ENCODE assay signal across 21 mouse cellular contexts in genomic region chr8:127771781-127772180, GRCm38 (mm10).
DNase-seq lines count a peak whose midpoint lies in the region; ATAC-seq and TF ChIP-seq lines count a peak whose summit lies in the region.
"Had no signal": no experiment of that assay in that cellular context is flagged by ENCODE, and none has a peak within 500 bp of the region (broad histone marks: within the 10 kb centered on the region; RNA-seq: fewer than 3 reads in every experiment).

No protein-coding gene starts in this region.

- no peak overlapping the region for H3K27ac ChIP-seq in midbrain, embryonic 11.5 days (ENCODE audit: low read depth, low read length)
- H3K27ac ChIP-seq in midbrain, postnatal 0 days (ENCODE audit: low read depth, low read length), result no peak overlapping the region
- no peak overlapping the region for H3K27ac ChIP-seq in CH12.LX (ENCODE audit: insufficient read depth, low read depth)

- no peaks in the 10 kb centered on the region for H3K9me3 ChIP-seq in midbrain, embryonic 11.5 days (ENCODE audit: control insufficient read depth, low read length)
- H3K9me3 ChIP-seq in midbrain, postnatal 0 days (ENCODE audit: low read length), result no peaks in the 10 kb centered on the region
- no peaks in the 10 kb centered on the region for H3K9me3 ChIP-seq in CH12.LX (replicated peaks; ENCODE audit: low read length)

- intact Hi-C loops in heart, postnatal 10 days (cut with DNase I), result no loop called here

- no peak for TF ChIP-seq POLR2A in CH12.LX (IDR thresholded peaks at IDR 0.05; ENCODE audit: low read depth, low read length)

- TF ChIP-seq EP300 in CH12.LX (IDR thresholded peaks at IDR 0.05; ENCODE audit: low read length), result no peak

- H3K4me2 ChIP-seq in midbrain, embryonic 11.5 days, result no peak overlapping the region
- no peak overlapping the region for H3K4me2 ChIP-seq in midbrain, postnatal 0 days (ENCODE audit: low read depth, low read length, poor library complexity, severe bottlenecking)
- no peak overlapping the region for H3K4me2 ChIP-seq in CH12.LX (ENCODE audit: insufficient read depth, low read depth, poor library complexity, severe bottlenecking)

- DNase-seq in heart, adult 11 months, result peak; percentile 9
- DNase-seq in heart, postnatal 10 days, result no peak
- DNase-seq in midbrain, embryonic 11.5 days (ENCODE audit: low spot score, missing footprints), result peak; percentile 64
- no peak for DNase-seq in midbrain, postnatal 0 days (ENCODE audit: low spot score)
- DNase-seq in CH12.LX (ENCODE audit: extremely low read depth), result no peak
- no peak for DNase-seq in cerebellum, postnatal 10 days
- DNase-seq: adrenal gland, adult 2 months; adrenal gland, adult 8-10 months; adrenal gland, postnatal 10 days; adrenal gland, postnatal 14 days; adrenal gland, postnatal 25 days; adrenal gland, postnatal 36 days; B cell, adult 2 months; cerebellum, adult 11 months; cerebellum, adult 11-12 months; cerebellum, adult 18-20 months; cerebellum, adult 2 months had no signal

- in situ Hi-C loops in CH12.LX (cut with MboI; ENCODE audit: low pct_ligation_motif_present, low pct_unique_long_range_greater_than_20kb, low sequenced_read_pairs), result no loop called here

- no peaks in the 10 kb centered on the region for H3K79me2 ChIP-seq in CH12.LX (replicated peaks; ENCODE audit: control insufficient read depth, extremely low read depth, insufficient read depth, poor library complexity, severe bottlenecking)

- no peak for TF ChIP-seq RAD21 in CH12.LX (IDR thresholded peaks at IDR 0.05; ENCODE audit: low read depth, low read length)

- no peak overlapping the region for H3K9ac ChIP-seq in midbrain, embryonic 11.5 days (ENCODE audit: low read length)
- no peak overlapping the region for H3K9ac ChIP-seq in midbrain, postnatal 0 days (replicated peaks; ENCODE audit: low read length, poor library complexity, severe bottlenecking)
- 0 out of 2 replicates have a peak overlapping the region, but pooled peaks have one; percentile 1 for H3K9ac ChIP-seq in CH12.LX (ENCODE audit: insufficient read depth, low read depth)

- H3K4me1 ChIP-seq in midbrain, embryonic 11.5 days (ENCODE audit: control insufficient read depth, insufficient read depth, low read length), result peaks cover 6% of the 10 kb centered on the region
- 0 out of 2 replicates have a peak, but pooled peaks cover 8% of the 10 kb centered on the region for H3K4me1 ChIP-seq in midbrain, postnatal 0 days (ENCODE audit: insufficient read depth, low read length)
- H3K4me1 ChIP-seq in CH12.LX (ENCODE audit: control insufficient read depth in 1 of 2, insufficient read depth in 2 of 2), result peaks cover 9 to 46% of the 10 kb centered on the region in 2 experiments

- no peak overlapping the region for H3K4me3 ChIP-seq in midbrain, embryonic 11.5 days (ENCODE audit: low read depth, low read length)
- H3K4me3 ChIP-seq in midbrain, postnatal 0 days (ENCODE audit: low read depth, low read length), result no peak overlapping the region
- no peak overlapping the region for H3K4me3 ChIP-seq in CH12.LX (replicated peaks in 1 of 3; ENCODE audit: low read depth in 2 of 3, low read length in 2 of 3, poor library complexity in 1 of 3)

- no peak for TF ChIP-seq CTCF in midbrain, postnatal 0 days (IDR thresholded peaks at IDR 0.05)
- no peak for TF ChIP-seq CTCF in CH12.LX (conservative IDR thresholded peaks at IDR 0.05 in 1 of 2, IDR thresholded peaks at IDR 0.05 in 1 of 2; ENCODE audit: low read depth in 2 of 2, low read length in 2 of 2)

- dilution Hi-C loops in CH12.LX (cut with MboI; ENCODE audit: extremely low pct_ligation_motif_present, extremely low pct_unique_long_range_greater_than_20kb, low sequenced_read_pairs), result no loop called here

- WGBS in midbrain, embryonic 11.5 days, result 74% methylated on average over 1 of the region's 1 CpGs
- 66% methylated on average over 1 of the region's 1 CpGs for WGBS in midbrain, postnatal 0 days

- no peaks in the 10 kb centered on the region for H3K27me3 ChIP-seq in midbrain, embryonic 11.5 days (ENCODE audit: control insufficient read depth, insufficient read depth, low read length)
- no peaks in the 10 kb centered on the region for H3K27me3 ChIP-seq in midbrain, postnatal 0 days (ENCODE audit: insufficient read depth, low read length)
- H3K27me3 ChIP-seq in CH12.LX (replicated peaks), result no peaks in the 10 kb centered on the region

- ATAC-seq in midbrain, embryonic 11.5 days (ENCODE audit: low FRiP score), result no peak
- no peak for ATAC-seq in midbrain, postnatal 0 days (ENCODE audit: low FRiP score)
- ATAC-seq: activated CD4-positive, CD25-positive, alpha-beta regulatory T cell, adult 4 months; CD4-positive, CD25-positive, alpha-beta regulatory T cell, adult 4 months; Patski had no signal

- H3K36me3 ChIP-seq in midbrain, embryonic 11.5 days (ENCODE audit: control insufficient read depth, insufficient read depth, low read length), result no peaks in the 10 kb centered on the region
- H3K36me3 ChIP-seq in midbrain, postnatal 0 days (ENCODE audit: insufficient read depth, low read length), result no peaks in the 10 kb centered on the region
- H3K36me3 ChIP-seq in CH12.LX (replicated peaks in 1 of 2; ENCODE audit: control insufficient read depth in 1 of 2, insufficient read depth in 1 of 2, low read length in 1 of 2), result no peaks in the 10 kb centered on the region
- H3K36me3 ChIP-seq: G1E had no signal

TF ChIP-seq in CH12.LX, 34 proteins besides CTCF, POLR2A, EP300 and RAD21:
- TF ChIP-seq MAFK (IDR thresholded peaks at IDR 0.05; ENCODE audit: insufficient replicate concordance, low read length) (peak; percentile 67; the same call in 1 of the 2 replicates), SIN3A (IDR thresholded peaks at IDR 0.05; ENCODE audit: low read length) (no peak), NRF1 (IDR thresholded peaks at IDR 0.05; ENCODE audit: low read depth, low read length) (no peak), SMC3 (IDR thresholded peaks at IDR 0.05; ENCODE audit: low read depth, low read length) (no peak), MAX (IDR thresholded peaks at IDR 0.05; ENCODE audit: low read length) (no peak)

Comparison
In these comparisons a context has a peak if more than half of its experiments do, and no peak if none do; other contexts are left out.
1. DNase-seq: peak in heart, adult 11 months (single experiment) and midbrain, embryonic 11.5 days (single experiment); none in heart, postnatal 10 days (0 of 2), midbrain, postnatal 0 days (single experiment), CH12.LX (single experiment) and cerebellum, postnatal 10 days (0 of 2).